Mouse (Mus musculus) right cerebral cortex, postnatal 25 days (tissue): ENCODE data around the gene Tmem265.
A peak's percentile ranks its signal among the peaks of the same experiment; 100 is the strongest.

Experiments
- DNase-seq: peaks from one replicate; pipeline ENCODE4 v3.0.0; 2022

The Tmem265 gene

DNA sequence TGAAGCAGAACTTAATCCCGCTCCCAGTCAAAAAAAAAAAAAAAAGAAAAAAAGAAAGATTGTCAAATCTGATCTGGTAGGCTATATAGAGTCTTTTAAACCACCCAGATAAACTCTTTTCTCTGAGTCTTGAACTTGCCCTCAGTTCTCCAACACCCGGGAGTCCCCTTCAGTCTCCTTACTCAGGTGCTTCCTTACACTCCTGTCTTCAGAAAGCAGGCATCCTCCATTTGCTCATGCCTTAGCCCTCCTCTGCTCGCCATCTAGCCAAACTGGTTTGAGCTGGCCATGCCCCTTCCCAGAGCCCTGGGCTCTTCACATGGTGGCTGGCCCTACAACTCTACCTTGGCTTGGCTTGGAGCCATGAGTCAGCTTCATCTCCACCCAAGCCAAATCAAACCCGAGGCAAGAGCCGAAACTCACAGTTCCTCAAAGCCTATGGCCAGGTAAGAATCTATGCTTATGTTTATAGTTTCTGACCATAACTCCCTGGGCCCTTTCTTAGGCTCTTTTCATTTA is at the start of gene Tmem265:
TSS of gene Tmem265 (plus strand) at position 51 of the 519 bp plus-strand sequence.
- DNase-seq, result no peak

DNA sequence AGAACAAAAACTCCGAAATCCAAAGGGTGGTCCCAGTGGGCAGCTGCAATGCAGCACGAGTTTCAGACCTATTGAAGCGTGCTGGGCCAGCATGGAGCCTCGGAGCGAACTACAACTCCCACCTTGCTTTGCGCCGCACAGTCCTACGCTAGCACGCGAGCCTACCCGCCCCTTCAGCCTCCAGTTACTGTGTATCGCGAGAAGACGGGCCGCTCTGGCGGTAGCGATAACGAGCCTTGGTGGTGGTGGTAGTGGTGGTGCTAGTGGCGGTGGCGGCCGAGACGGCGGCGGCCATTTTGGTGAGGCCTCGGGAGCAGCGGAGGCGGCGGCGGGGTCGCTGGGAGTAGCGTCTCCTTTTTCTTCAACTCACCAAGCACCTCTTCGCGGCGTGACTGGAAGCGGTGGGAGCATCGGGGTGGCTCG is 49.4 kb upstream of the Tmem265 start, which contains the start of gene Srcap:
TSS of gene Srcap (plus strand) at position 176 of the 423 bp plus-strand sequence.
- DNase-seq, result peak; percentile 93

GRCm38 (mm10) chr7:127512231-127513015 is 48.8 kb upstream of the Tmem265 start:
- peak; percentile 89 for DNase-seq

DNA sequence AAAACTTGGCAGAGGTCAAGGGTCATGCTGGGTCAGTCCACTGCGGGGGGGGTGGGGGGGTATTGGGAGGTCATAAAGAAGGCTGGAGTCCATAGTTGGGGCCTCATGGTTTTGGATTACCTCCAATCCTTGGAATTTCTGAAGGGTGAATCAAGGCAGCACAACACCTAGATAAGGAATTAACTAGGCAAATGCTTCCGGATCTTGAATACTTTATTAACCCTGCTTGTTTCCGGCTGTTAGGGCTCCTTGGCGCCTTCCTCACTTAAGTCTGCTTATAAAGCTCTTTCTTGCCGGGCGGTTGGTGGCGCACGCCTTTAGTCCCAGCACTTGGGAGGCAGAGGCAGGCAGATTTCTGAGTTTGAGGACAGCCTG is 48.2 kb upstream of the Tmem265 start:
- DNase-seq, result no peak

GRCm38 (mm10) chr7:127513781-127514180 is 47.4 kb upstream of the Tmem265 start:
- no peak for DNase-seq

- no peak for DNase-seq
These were observed 45.3 kb upstream of the Tmem265 start for GRCm38 (mm10) chr7:127515846-127516245.

DNA sequence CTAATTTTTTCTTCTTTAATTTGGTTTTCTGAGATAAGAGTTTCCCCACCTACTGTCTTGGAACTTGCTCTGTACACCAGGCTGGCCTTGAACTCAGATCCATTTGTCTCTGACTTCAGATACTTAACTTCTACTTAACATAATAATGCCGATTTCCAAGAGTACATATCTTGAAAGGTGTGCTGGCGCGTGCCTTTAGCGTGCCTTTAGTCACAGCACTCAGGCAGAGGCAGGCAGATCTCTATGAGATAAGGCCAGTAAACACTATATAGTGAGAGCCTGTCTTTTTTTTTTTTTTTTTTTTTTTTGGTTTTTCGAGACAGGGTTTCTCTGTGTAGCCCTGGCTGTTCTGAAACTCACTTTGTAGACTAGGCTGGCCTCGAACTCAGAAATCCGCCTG is 44.8 kb upstream of the Tmem265 start:
- no peak for DNase-seq

DNA sequence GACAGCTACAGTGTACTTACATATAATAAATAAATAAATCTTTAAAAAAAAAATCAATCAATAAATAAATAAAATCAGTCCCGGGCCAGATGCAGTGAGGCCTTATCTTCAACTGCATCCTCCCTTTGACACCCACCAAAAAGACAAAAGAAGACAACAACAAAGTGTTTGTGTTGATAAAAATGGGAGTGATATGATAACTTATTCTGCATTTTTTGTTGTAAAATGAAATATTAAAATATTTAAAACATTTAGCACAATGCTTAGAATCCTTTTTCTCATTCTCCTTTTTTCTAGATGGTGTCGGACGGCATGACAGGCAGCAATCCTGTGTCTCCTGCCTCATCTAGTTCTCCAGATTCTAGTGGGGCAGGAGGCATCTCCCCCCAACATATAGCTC is 41.9 kb upstream of the Tmem265 start, which contains the start of gene Gm42715:
TSS of gene Gm42715 (plus strand) at position 301 of the 400 bp plus-strand sequence.
- DNase-seq, result no peak

- DNase-seq, result no peak
These were observed 19.5 kb upstream of the Tmem265 start for GRCm38 (mm10) chr7:127541671-127542070.

DNA sequence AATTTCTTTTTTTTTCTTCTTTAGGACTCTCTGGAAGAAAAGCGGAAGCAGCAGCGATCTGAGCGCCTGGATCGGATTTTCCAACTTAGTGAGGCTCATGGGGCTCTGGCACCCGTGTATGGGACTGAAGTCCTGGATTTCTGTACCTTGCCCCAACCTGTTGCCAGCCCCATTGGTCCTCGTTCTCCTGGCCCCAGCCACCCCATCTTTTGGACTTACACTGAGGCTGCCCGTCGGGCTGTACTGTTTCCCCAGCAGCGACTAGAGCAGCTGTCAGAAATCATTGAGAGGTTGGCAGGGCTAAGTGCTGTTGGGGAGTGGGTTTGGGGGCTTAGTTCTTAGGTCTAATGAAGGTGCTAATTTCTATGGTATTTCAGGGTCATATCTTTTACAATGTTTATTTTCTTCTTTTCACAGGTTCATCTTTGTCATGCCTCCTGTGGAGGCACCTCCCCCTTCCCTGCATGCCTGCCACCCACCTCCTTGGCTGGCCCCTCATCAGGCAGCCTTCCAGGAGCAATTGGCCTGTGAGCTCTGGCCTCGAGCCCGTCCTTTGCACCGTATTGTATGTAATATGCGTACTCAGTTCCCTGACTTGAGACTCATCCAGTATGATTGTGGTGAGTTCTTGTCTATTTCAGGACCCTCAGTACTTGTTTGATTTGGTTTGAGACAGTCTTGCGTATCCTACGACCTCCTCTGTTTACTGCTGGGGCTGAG is 11.9 kb upstream of the Tmem265 start:
- no peak for DNase-seq

DNA sequence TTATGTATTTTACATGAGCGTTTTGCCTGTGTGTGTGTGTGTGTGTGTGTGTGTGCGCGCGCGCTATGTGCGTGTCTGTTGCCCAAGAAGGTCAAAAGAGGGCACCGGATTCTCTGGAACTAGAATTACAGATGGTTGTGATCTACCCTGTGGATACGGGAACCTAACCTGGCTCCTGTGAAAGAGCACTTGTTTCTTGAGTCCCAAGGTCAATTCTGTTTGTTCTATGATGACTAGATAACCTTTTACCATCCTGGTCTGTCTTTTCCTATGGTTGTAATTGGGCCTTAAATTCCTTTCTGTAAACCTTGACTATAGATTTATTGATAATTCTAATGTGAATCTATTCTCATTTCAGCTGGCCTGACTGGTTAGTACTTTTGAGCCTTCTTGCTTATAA is 9.6 kb upstream of the Tmem265 start:
- DNase-seq, result no peak

DNA sequence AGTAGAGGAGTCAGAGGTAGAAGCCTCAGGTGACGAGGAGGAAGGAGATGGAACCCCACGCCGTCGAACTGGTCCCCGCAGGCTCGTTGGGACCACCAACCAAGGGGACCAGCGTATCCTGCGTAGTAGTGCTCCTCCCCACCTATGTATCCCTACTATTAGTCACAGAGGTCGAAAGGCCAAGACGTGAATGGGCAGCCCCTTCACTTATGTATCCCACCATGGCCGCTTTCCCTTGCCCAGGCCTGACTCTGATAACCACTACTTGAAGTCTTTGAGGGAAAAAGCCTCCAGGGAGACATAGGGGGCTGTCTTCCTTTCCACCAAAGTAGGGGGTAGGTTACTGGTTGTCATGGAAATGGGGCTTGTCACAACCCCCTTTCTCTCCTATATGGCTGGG is 610 bp upstream of the Tmem265 start:
- no peak for DNase-seq

DNA sequence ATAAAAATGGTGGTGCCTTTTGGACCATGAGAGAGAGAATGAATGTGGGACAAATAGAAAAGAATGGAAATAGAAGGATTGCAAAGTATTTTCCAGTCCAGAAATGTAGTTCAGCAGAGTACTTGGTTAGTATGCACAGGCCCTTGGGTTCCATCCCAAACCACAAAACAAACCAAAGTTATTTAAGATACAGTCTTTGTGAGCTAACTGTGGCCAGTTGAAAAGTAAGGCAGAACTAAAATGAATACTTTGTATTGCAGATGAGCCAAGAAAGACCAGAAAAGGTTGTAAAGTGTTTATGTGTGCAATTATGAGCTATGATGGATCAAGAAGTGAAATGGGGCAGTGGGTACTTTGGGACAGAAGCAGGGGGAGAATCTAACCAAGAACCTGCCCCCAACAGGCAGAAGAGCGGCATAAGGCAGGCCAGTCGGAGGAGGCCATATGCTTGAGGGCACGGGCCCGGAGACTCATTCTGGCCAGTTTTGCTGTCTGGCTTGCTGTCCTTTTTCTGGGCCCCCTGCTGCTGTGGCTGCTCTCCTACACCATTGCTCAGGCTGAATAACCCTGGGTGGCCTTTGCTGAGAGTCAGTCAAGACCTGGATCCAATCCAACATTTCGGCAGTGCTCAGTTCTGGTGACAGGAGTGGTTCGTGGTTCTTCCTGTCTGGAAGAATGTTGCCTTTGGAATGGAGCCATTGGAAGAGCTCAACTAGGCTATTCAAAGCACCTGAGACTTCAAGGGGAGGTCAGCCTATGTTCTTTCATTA is 3.4 kb downstream of the Tmem265 start:
- DNase-seq, result no peak

GRCm38 (mm10) chr7:127572895-127573471 is 11.8 kb downstream of the Tmem265 start, which contains the start of gene Phkg2:
Gene Phkg2, plus strand, starts transcription at chr7:127573340.
- peak; percentile 90 for DNase-seq

GRCm38 (mm10) chr7:127573503-127574008 is 12.4 kb downstream of the Tmem265 start:
- DNase-seq, result no peak

DNA sequence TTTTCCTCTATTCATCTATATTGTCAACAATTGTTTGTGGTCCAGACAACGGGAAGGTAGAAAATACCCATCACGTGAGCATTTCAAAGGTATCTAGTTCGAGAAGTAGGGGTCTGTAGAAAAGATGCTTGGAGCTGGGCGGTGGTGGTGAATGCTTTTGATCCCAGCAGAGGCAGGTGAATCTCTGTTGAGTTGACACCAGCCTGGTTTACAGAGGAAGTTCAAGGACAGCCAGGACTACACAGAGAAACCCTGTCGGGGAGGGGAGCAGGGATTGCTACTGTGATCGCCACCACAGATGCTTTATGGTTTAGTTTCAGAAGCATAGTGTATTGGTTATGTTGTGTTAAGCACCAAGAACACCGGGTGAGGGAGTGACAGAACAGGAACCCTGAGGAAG is 12.9 kb downstream of the Tmem265 start:
- DNase-seq, result no peak

DNA sequence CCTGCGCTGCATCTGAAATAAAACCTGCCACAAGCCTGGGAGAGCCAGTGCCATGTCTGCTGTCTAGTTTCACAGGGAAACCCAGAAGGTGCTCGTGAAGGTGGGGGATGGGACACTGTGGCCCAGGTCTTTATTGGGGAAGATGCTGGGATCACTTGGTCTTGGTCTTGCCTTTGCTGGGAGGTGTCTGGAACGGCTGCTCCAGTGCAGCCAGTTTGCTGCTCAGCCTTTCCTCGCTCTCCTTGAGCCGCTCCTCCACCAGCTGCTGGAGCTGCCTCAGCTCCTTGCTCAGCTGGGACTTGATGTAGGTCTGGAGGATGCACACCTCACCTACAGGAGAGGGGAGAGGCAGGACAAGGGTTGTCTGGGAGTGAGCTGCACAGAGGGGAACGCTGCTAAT is 22.1 kb downstream of the Tmem265 start:
- DNase-seq, result no peak

DNA sequence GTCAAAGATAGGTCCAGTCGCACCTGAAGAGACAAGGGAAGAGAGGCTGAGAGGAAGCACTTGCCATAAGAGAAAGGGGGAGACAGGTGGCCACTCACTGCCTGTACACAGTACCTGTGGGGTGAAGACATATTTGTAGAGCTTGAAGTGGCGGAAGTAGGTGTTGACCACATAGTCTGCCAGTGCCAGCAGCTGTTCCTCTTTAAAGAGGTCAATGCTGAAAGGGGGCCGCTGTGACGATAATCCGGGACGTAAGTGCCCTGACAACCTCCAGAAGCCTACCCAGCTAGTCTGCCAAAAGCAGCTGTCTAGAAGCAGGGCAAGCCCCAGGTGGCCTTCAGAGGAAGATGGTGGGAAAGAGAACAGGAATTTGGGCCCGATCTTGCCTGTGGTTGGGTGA is 23.8 kb downstream of the Tmem265 start:
- DNase-seq, result no peak

DNA sequence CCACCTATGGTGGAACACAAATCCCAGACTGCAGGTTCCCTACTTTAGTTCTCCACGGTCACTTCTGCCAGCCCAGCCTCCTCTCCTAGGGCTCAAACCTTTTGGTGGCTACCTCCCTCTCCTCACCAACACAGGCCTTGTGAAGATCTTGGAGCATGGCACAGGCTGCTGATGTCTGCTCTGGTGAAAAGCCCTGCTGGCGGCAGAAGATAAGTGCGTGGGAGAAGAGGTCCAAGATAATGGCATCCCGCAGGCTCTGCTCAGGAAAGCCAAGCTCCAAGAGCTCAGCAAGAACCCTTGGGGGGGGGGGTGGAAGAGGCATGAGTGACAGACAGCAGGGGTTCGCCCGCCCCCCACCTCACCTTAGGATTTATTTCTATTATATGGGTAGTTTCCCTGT is 25.0 kb downstream of the Tmem265 start:
- no peak for DNase-seq

DNA sequence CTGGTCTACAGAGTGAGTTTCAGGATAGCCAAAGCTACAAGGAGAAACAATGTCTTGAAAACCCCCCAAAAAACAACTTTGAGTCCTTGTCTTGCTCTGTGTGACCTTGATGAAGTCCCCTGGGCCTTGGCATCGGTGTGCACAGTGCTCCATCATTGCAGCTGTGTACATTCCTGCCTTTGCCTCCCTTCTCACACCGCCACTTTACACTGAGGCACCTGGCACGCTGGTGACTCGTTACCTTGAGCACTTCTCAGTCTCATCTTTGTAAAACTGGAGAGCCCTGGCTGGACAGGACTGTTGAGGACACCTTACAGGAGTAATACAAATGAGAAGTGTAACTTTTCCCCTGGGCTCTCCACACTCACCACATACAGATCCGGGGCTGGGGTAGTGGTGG is 26.0 kb downstream of the Tmem265 start:
- DNase-seq, result no peak

GRCm38 (mm10) chr7:127588011-127588871 is 27.1 kb downstream of the Tmem265 start, which contains the start of the genes Ccdc189 and Rnf40:
Gene Ccdc189, minus strand, starts transcription at chr7:127588595.
Gene Rnf40, plus strand, starts transcription at chr7:127588767.
- peak; percentile 92 for DNase-seq
